8 mouse cellular contexts compared by ENCODE assay signal in genomic region chr3:52974674-52975556, GRCm38 (mm10). TPM values are rescaled to one million over a fixed set of nuclear protein-coding genes. Genes with fewer than 3 reads are reported as not detected.
A peak's percentile ranks its signal among the peaks of the same experiment; 100 is the strongest.
DNase-seq lines count a peak whose midpoint lies in the region; ATAC-seq and TF ChIP-seq lines count a peak whose summit lies in the region.

No protein-coding gene starts in this region.

- intact Hi-C loops in heart, postnatal 25 days (cut with DNase I), result loop anchor here (1.0 to 10.0 kb wide), 4 partner anchors 68 to 721 kb away; no protein-coding TSS in a partner anchor

- 46% methylated on average over 15 of the region's 15 CpGs for WGBS in forebrain, embryonic 13.5 days

- H3K9me3 ChIP-seq in ES-Bruce4 (replicated peaks; ENCODE audit: control insufficient read depth, insufficient read depth, low read length, poor library complexity, severe bottlenecking), result no peaks in the 10 kb centered on the region
- H3K9me3 ChIP-seq in forebrain, embryonic 13.5 days (replicated peaks), result no peaks in the 10 kb centered on the region

- no peaks in the 10 kb centered on the region for H3K4me1 ChIP-seq in ES-Bruce4 (ENCODE audit: control insufficient read depth, insufficient read depth, low read length)
- H3K4me1 ChIP-seq in forebrain, embryonic 13.5 days, result no peaks in the 10 kb centered on the region

- no peaks in the 10 kb centered on the region for H3K36me3 ChIP-seq in ES-Bruce4 (ENCODE audit: control insufficient read depth, insufficient read depth, low read length, poor library complexity, severe bottlenecking)
- H3K36me3 ChIP-seq in forebrain, embryonic 13.5 days (ENCODE audit: poor library complexity, severe bottlenecking), result no peaks in the 10 kb centered on the region

- TF ChIP-seq CTCF in ES-Bruce4 (IDR thresholded peaks at IDR 0.05; ENCODE audit: low read depth, low read length), result peak; percentile 68

- H3K4me3 ChIP-seq in ES-Bruce4 (ENCODE audit: low read depth, low read length), result no peak overlapping the region
- H3K4me3 ChIP-seq in forebrain, embryonic 13.5 days, result no peak overlapping the region

- TF ChIP-seq POLR2A in ES-Bruce4 (IDR thresholded peaks at IDR 0.05; ENCODE audit: insufficient read depth, low read length), result no peak

- H3K27ac ChIP-seq in ES-Bruce4 (ENCODE audit: insufficient read depth, low read length), result no peak overlapping the region
- H3K27ac ChIP-seq in forebrain, embryonic 13.5 days, result no peak overlapping the region

- H3K4me2 ChIP-seq in forebrain, embryonic 13.5 days, result no peak overlapping the region

- no peaks in the 10 kb centered on the region for H3K27me3 ChIP-seq in ES-Bruce4 (ENCODE audit: control insufficient read depth, insufficient read depth, low read length, poor library complexity, severe bottlenecking)
- H3K27me3 ChIP-seq in forebrain, embryonic 13.5 days, result no peaks in the 10 kb centered on the region

- DNase-seq in c-Kit-positive CD71-positive TER-119-negative erythroid progenitor cells, embryonic 14.5 days (ENCODE audit: low read depth), result peak; percentile 20
- peak; percentile 55 for DNase-seq in heart, postnatal 25 days (ENCODE audit: low spot score)
- DNase-seq in layer of hippocampus, postnatal 10 days (ENCODE audit: low spot score in 2 of 2), result peak; percentile 80 to 86
- peak; percentile 89 for DNase-seq in lung, postnatal 14 days
- DNase-seq in retina, postnatal 7 days (ENCODE audit: low read depth, low spot score), result peak; percentile 14
- peak; percentile 21 to 46 for DNase-seq in urinary bladder, adult 18-20 months (ENCODE audit: low spot score in 2 of 2)

- no peak overlapping the region for H3K9ac ChIP-seq in ES-Bruce4 (ENCODE audit: low read depth, poor library complexity, severe bottlenecking)
- H3K9ac ChIP-seq in forebrain, embryonic 13.5 days, result no peak overlapping the region

- TF ChIP-seq EP300 in ES-Bruce4 (IDR thresholded peaks at IDR 0.05; ENCODE audit: insufficient read depth, low read depth, low read length), result no peak

- peak; percentile 73 for ATAC-seq in forebrain, embryonic 13.5 days

RNA-seq across cellular contexts. Expression of gene Cog6, which starts 42.1 kb away (rescaled TPM):
- polyA plus RNA-seq in ES-Bruce4 (2011; ENCODE audit: insufficient read depth, insufficient read length, low read depth, missing spikeins), result 28.9 and 34.3 TPM in 2 replicates
- polyA plus RNA-seq in forebrain, embryonic 13.5 days (2015; fragmentation: Nextera tagmentation; extraction: Ambion mirVana), result 55.2 and 55.4 TPM in 2 replicates
- 10 to 100 TPM; 54.5 to 56.3 TPM for total RNA-seq in heart, postnatal 25 days (2021)
- total RNA-seq in layer of hippocampus, postnatal 10 days (2021), result 10 to 100 TPM; 31.2 to 31.4 TPM

Comparison
In these comparisons a context has a peak if more than half of its experiments do, and no peak if none do; other contexts are left out.
1. DNase-seq: peak in every context shown above with its lines; median percentile 89 in lung, postnatal 14 days; 83 in layer of hippocampus, postnatal 10 days; 55 in heart, postnatal 25 days; 34 in urinary bladder, adult 18-20 months; 20 in c-Kit-positive CD71-positive TER-119-negative erythroid progenitor cells, embryonic 14.5 days; 14 in retina, postnatal 7 days.